Mouse (Mus musculus): ENCODE data around the gene Cgn. TPM values are rescaled to one million over a fixed set of nuclear protein-coding genes. Genes with fewer than 3 reads are reported as not detected.

Cgn gene
- polyA plus RNA-seq, 1 experiment, result 0.20 TPM

DNA sequence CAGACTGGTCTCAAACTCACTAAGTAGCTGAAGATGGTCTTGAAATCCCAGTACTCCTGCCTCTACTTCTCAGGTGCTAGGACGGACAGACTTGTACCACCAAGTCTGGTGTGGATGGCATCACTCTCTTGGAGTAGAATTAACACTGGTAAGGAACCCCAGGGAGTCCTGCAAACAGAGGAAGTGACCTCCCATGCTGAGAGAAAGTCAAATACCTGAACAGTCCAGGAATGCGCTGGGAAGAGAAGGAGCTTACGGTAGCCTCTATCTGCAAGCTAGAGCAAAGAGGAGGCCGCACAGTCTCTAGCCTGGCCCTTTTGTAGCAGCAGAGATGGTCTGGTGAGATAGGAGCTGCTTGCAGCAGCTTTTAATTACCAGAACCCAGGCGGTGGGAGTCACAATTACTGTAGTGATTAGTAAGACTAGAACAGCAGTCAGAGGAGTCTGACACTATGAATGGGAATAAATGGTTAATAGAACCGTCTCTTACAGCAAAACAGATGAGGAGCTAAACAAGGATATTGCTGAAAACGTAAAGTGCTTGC lies 9.4 kb upstream of the Cgn start:
- H3K9me3 ChIP-seq, result peaks cover 9% of the 10 kb centered on the region
- peaks cover 36% of the 10 kb centered on the region for H3K27me3 ChIP-seq (replicated peaks)
- no peak overlapping the region for H3K4me3 ChIP-seq (replicated peaks)
- no peaks in the 10 kb centered on the region; the same call in 1 of the 2 replicates for H3K4me1 ChIP-seq
- TF ChIP-seq GATA1 (IDR thresholded peaks at IDR 0.05; ENCODE audit: borderline replicate concordance, low read length), result no peak
- TF ChIP-seq FLI1 (IDR thresholded peaks at IDR 0.05; ENCODE audit: low read length), result no peak
- H3K36me3 ChIP-seq (replicated peaks; ENCODE audit: low read length), result no peaks in the 10 kb centered on the region

DNA sequence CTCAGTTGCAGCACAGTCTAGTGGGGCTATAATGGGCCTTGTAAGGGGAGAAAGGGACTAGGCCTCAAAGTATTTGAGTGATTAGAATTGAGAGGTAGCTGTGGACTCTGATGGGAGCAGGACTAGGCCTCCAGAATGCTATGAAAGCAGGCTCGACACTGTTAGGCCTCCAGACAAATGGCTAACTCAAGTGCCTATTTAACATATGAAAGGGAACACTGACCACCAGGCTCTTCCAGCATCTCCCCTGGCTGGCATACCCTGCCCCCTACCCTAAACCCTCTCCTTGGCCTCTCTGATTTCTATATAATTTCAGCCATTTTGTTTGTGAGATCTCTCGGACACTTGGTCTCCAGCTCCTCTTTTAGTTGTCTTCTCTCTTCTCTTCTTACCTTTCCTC lies 8.1 kb upstream of the Cgn start:
- Histone ChIP-seq H3K36me3 (replicated peaks; ENCODE audit: low read length) (no peaks in the 10 kb centered on the region), H3K27me3 (replicated peaks) (peaks cover 29% of the 10 kb centered on the region), H3K4me3 (replicated peaks) (no peak overlapping the region), H3K4me1 (no peaks in the 10 kb centered on the region; the same call in 1 of the 2 replicates), H3K9me3 (peaks cover 12% of the 10 kb centered on the region)
- TF ChIP-seq GATA1 (IDR thresholded peaks at IDR 0.05; ENCODE audit: borderline replicate concordance, low read length) (no peak), FLI1 (IDR thresholded peaks at IDR 0.05; ENCODE audit: low read length) (no peak)

DNA sequence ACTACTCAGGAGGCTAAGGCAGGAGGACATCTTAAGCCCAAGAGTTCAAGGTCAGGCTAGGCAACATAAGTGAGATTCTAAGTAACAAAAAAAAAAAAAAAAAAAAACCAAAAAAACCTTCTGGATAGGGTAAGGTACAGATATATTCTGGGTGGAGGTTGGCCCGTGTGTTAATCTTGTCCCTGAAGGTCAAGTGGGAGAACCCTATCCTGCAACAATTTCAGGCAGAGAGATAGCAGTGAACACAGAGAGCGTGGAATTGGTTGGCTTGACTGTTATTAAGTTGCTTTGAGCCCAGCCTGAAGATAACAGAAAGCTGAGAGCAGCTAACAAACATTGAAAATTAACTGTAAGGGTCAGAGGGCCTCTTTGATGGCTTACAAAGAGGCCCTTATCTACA lies 7.4 kb upstream of the Cgn start:
- Histone ChIP-seq H3K4me1 (no peaks in the 10 kb centered on the region; the same call in 1 of the 2 replicates), H3K9me3 (peaks cover 13% of the 10 kb centered on the region), H3K36me3 (replicated peaks; ENCODE audit: low read length) (no peaks in the 10 kb centered on the region), H3K4me3 (replicated peaks) (no peak overlapping the region), H3K27me3 (replicated peaks) (peaks cover 25% of the 10 kb centered on the region)
- no peak for TF ChIP-seq FLI1 (IDR thresholded peaks at IDR 0.05; ENCODE audit: low read length)
- no peak for TF ChIP-seq GATA1 (IDR thresholded peaks at IDR 0.05; ENCODE audit: borderline replicate concordance, low read length)

DNA sequence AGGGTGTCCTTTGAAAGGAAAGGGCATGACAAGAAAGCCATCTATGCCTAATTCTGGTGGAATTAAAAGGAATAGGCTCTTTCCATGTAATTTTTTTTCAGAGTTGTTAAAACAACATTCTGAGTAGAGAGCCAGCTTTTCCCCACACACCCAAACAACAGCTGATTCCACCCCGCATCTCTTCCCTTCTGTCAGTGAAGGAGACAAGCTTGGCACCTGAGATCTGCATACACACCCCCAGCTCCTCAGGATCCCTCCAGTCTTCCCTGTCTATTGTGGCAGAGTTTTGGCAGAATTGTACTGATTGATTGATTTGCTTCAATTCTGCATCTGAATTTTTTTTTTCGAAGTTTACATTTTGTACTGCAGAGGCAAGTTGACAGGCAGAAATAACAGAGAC lies 6.0 kb upstream of the Cgn start:
- peaks cover 26% of the 10 kb centered on the region for H3K27me3 ChIP-seq (replicated peaks)
- H3K36me3 ChIP-seq (replicated peaks; ENCODE audit: low read length), result no peaks in the 10 kb centered on the region
- H3K4me1 ChIP-seq, result no peaks in the 10 kb centered on the region; the same call in 1 of the 2 replicates
- H3K9me3 ChIP-seq, result peaks cover 13% of the 10 kb centered on the region
- no peak overlapping the region for H3K4me3 ChIP-seq (replicated peaks)
- TF ChIP-seq FLI1 (IDR thresholded peaks at IDR 0.05; ENCODE audit: low read length) (no peak), GATA1 (IDR thresholded peaks at IDR 0.05; ENCODE audit: borderline replicate concordance, low read length) (no peak)

DNA sequence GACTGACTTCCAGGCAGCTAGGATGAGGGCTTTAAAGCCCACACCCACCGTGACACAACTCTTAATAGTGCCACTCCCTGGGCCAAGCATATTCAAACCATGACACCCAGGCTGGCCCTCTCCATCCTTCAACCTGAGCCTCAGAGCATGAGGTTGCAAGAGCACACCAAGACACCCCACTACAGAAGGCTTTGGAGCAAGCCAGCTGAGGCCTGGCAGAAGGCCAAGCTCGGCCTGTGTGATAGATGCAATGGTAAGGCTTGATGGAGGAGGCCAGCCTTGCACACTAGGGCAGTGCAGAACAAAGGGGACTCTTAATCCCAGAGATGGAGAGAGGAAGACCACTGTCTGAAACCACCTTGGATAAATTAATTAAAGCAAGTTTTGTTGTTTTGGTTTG lies 3.2 kb upstream of the Cgn start:
- no peak overlapping the region for H3K4me3 ChIP-seq (replicated peaks)
- no peak for TF ChIP-seq GATA1 (IDR thresholded peaks at IDR 0.05; ENCODE audit: borderline replicate concordance, low read length)
- TF ChIP-seq FLI1 (IDR thresholded peaks at IDR 0.05; ENCODE audit: low read length), result no peak
- H3K9me3 ChIP-seq, result peaks cover 13% of the 10 kb centered on the region
- H3K36me3 ChIP-seq (replicated peaks; ENCODE audit: low read length), result no peaks in the 10 kb centered on the region
- H3K27me3 ChIP-seq (replicated peaks), result peaks cover 42% of the 10 kb centered on the region
- peaks cover 12% of the 10 kb centered on the region for H3K4me1 ChIP-seq

DNA sequence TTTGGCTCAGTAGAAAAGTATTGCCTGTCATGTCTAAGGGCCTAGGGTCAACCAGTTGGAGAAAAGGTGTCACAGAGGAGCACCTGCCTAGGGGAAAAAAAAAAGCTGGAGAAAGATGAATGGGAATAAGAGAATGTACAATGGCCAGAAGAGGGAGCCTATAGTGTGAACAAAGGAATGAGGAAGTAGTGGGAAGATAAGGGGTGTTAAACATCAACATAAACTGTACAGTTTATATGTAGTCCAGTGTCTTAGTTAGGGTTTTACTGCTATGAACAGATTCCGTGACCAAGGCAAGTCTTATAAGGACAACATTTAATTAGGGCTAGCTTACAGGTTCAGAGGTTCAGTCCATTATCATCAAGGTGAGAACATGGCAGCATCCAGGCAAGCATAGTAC lies 2.8 kb upstream of the Cgn start:
- Histone ChIP-seq H3K36me3 (replicated peaks; ENCODE audit: low read length) (no peaks in the 10 kb centered on the region), H3K9me3 (peaks cover 13% of the 10 kb centered on the region), H3K4me3 (replicated peaks) (no peak overlapping the region), H3K27me3 (replicated peaks) (peaks cover 46% of the 10 kb centered on the region), H3K4me1 (peaks cover 12% of the 10 kb centered on the region)
- TF ChIP-seq GATA1 (IDR thresholded peaks at IDR 0.05; ENCODE audit: borderline replicate concordance, low read length) (no peak), FLI1 (IDR thresholded peaks at IDR 0.05; ENCODE audit: low read length) (no peak)

DNA sequence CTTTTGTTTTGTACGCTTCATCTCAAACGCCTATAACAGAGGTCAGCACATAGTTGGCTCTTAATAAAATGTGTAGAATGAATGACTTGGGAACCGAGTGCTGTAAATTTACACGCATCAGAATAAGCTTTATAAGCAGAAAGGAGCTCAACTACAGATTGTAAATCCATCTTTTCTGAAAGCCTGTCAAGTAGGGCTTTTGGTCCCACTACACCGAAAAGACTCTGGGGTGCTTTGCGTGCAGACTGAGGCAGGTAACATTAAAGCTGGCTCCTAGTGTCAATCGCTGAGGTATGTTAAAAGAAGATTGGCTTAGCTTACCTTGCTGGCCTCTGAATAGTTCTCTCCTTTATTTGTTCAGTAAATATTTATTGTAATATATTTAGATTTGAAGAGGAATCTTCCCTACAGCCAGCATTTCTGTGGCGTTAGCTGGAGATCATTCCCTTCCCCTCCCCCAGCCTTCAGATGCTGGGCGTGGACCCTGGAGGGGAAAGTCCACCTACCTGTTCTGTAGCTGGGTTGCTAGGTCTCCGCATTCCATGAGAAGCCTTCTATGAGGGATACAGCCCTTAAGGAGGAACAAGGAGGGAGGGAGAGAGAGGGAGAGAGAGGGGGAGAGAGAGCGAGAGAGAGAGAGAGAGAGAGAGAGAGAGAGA lies 959 bp upstream of the Cgn start:
- Histone ChIP-seq H3K4me3 (replicated peaks) (no peak overlapping the region), H3K27me3 (replicated peaks) (peaks cover 56% of the 10 kb centered on the region), H3K4me1 (peaks cover 12% of the 10 kb centered on the region), H3K36me3 (replicated peaks; ENCODE audit: low read length) (no peaks in the 10 kb centered on the region), H3K9me3 (peaks cover 13% of the 10 kb centered on the region)
- no peak for TF ChIP-seq GATA1 (IDR thresholded peaks at IDR 0.05; ENCODE audit: borderline replicate concordance, low read length)
- no peak for TF ChIP-seq FLI1 (IDR thresholded peaks at IDR 0.05; ENCODE audit: low read length)

DNA sequence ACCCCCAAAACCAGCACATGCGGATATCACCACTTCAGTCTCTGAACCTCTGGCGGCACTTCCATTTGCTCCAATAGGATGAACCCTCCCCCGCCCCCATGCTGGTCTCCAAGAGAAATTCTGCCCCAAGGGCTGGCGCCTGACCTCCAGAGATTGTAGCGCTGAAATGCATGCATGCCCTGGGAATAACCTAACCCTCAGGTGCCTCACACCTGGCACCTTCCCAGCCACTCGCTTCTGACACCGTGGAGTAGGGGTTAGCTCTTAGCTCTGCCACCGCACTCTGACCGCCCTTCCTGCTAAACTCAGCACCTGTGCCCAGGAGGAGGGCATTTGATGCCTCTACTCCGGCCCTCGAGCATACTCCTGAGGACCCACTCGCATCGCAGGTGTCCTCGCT lies 334 bp downstream of the Cgn start:
- Histone ChIP-seq H3K4me1 (peaks cover 12% of the 10 kb centered on the region), H3K9me3 (peaks cover 6% of the 10 kb centered on the region), H3K27me3 (replicated peaks) (peaks cover 60% of the 10 kb centered on the region), H3K4me3 (replicated peaks) (peak overlapping the region; percentile 89), H3K36me3 (replicated peaks; ENCODE audit: low read length) (no peaks in the 10 kb centered on the region)
- TF ChIP-seq GATA1 (IDR thresholded peaks at IDR 0.05; ENCODE audit: borderline replicate concordance, low read length) (no peak), FLI1 (IDR thresholded peaks at IDR 0.05; ENCODE audit: low read length) (no peak)

DNA sequence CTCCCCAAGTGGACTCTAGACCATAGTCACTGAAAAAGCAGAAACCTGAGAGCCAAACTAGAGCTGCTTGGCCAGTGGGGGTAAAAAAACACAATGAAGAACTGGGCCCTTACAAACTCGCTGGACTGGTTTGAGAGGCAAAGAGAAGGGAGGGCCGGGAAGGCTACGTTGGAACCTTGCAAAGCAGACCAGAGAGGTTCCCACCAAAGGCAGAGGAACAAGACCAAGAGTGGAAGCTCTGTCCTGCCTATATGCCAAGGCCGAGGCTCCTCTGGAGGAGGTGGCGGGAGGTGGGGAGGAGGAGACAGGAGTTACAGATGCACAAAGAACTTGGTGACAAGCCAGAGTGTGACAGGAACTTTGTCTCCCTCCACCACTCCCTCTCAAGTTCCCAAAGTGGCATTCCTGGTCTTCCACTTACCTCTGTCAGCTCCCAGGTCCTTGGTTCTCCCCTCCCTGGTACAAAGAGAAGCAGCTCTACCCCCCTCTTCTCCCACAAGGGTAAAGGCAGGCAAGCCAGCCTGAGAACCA lies 2.1 kb downstream of the Cgn start:
- Histone ChIP-seq H3K36me3 (replicated peaks; ENCODE audit: low read length) (no peaks in the 10 kb centered on the region), H3K4me3 (replicated peaks) (no peak overlapping the region), H3K27me3 (replicated peaks) (peaks cover 69% of the 10 kb centered on the region), H3K4me1 (peaks cover 12% of the 10 kb centered on the region), H3K9me3 (no peaks in the 10 kb centered on the region)
- TF ChIP-seq GATA1 (IDR thresholded peaks at IDR 0.05; ENCODE audit: borderline replicate concordance, low read length), result no peak
- no peak for TF ChIP-seq FLI1 (IDR thresholded peaks at IDR 0.05; ENCODE audit: low read length)

DNA sequence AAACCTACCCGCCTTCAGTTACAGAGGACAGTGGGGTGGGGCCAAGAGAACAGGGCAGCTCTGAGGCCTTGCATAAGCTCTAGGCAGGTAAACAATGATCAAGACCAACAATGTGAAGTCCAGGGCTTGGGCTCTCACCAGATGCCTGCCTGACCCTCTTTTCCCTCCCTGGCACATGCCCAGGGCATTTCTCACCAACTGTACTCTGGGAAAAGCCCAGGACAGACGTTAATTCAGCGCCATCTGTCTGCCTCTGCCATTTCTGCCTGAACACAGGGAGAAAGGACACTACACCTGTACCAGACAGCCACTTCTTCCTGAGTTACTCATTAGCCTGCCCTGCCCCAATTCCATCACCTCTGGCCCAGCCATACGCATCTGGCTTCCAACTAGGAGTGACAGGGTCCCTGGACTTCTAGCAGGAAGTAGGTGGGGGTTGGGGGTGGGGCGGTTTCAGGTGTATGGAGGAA lies 2.8 kb downstream of the Cgn start:
- Histone ChIP-seq H3K27me3 (replicated peaks) (peaks cover 76% of the 10 kb centered on the region), H3K36me3 (replicated peaks; ENCODE audit: low read length) (no peaks in the 10 kb centered on the region), H3K9me3 (no peaks in the 10 kb centered on the region), H3K4me3 (replicated peaks) (no peak overlapping the region), H3K4me1 (peaks cover 12% of the 10 kb centered on the region)
- TF ChIP-seq GATA1 (IDR thresholded peaks at IDR 0.05; ENCODE audit: borderline replicate concordance, low read length) (no peak), FLI1 (IDR thresholded peaks at IDR 0.05; ENCODE audit: low read length) (no peak)

All from megakaryocyte, embryonic 14.5 days (primary cell).